Mouse (Mus musculus) neutrophil, adult 5-6 weeks (primary cell): Measurements from ENCODE around the gene Myh9. TPM values are rescaled to one million over a fixed set of nuclear protein-coding genes. Genes with fewer than 3 reads are reported as not detected.

ENCODE experiments used
- ATAC-seq: fragments of 151-379, 151-347 bp; 2 replicates; pipeline ENCODE4 v1.8.0; 2017; ENCODE audit warnings: mild to moderate bottlenecking, moderate TSS enrichment; ENCODE audit not compliant: insufficient number of reproducible peaks, poor library complexity, low FRiP score, severe bottlenecking; ENCODE audit errors: extremely low read depth
- total RNA-seq: library from RNA; stranded (forward); fragments of 200-1000 nt; gene quantifications from 2 replicates; pipeline ENCODE4 v1.2.3, GENCODE M21; 2017

The Myh9 gene
- total RNA-seq, 1 experiment from 2014 or later: 1,152 TPM

DNA sequence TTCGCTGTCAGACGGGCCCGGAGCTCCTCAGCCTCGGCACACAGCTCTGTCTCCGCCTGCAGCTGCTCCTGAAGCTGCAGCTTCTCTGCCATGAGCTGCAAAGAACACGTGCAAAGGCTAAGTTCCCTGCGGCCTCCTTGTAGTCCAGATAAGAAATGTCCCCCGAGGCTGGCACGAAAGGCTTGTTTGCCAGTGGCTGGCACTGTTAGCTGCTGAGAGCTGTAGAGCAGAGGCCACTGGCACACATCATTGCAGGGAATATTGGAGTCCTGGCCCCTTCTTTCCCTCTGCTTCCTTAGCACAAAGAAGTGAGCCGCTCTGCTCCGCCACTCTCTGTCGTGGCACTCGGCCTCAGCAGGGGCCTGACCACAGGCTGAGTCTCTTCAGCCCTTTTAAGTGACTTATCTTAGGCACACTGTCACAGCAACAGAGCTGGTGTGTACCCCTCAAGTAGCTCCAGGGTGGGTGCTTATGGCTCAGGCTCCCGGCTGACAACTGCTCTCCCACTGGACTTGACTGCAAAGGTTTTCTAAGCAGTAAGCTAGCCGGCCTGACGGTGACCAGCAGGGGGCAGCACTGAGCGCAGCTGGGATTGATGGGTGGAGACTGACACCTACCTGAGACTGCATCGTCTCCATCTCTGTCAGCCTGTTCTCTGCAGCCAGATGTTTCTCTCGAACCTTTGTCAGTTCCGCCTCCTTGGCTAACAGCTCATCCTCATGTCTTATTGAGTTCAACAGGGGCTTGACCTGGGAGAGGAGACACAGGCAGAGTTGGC is 66.6 kb downstream of the Myh9 start:
- ATAC-seq: peak; percentile 24; the same call in 1 of the 2 replicates

DNA sequence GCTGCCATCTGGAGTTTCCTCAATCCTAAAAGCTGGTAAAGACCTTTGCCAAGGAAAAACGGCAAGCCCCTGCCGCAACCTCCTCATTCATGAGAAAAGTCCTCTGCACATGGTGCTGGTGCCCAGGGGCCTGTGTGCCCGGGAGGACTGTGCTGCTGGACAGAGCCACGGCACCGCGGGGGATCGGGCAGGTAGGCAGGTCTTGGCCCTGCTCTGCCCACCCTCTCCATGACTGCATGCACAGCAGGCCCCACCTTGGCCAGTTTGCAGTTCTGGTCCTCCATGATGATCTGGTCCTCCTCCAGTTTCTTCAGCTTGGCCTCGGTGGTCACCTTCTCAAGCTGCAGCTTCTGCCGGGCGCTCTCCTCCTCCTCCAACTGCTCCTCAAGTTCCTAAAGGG is 67.7 kb downstream of the Myh9 start:
- no peak for ATAC-seq

DNA sequence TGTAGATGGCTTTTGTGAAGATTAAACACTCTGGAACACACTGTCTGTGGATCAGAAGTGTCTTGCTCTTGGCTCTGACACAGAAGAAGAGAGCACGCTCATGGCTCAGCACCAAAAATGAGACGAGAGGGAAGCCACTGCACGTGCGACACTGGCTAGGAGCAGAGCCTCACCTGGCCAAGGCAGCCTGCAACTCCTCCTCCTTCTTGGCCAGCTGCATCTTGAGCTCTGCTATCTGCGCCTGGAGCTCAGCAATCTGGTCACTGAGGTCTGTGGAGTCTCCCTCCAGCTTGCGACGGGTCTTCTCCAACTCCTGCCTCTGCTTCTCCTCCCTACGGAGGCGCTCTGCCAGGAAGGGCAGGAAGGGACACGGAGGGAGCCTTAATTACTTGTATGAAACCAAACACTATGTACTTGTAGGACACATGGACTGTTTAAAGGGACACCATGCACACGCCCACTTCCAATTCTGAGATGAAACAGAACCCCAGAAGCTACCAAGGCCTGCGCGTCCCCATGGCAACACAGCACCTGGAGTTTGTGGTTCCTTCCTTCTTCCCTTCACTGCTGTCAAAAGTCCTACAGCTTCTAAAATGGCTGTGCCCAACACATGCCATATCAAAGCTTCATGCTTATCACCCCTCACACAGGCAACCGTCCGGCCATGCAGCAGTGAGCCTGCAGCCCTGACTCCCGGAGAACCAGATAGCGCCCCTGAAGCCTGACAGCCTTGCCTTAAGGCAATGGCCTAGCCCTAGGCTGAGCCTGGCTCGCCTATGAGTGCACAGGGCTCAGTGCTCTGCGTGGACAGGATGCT is 68.7 kb downstream of the Myh9 start:
- ATAC-seq: no peak

DNA sequence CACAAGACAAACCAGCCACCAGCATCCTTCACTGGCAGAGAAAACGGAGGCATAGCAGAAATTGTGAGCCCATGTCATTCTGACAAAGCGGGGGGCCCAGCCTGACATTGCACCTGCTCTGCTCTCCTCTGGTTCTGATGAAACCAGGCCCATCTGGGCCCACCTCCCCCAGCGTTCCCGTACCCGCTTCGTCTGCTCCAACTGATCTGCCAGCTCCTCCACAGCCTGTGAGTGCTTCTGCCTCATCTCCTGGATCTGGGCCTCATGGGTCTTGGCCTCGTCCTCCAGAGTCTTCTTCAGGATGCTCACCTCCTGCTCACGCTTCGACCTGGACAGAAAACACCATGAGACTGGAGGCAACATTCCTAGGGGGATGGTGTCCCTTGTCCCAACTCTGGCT is 71.0 kb downstream of the Myh9 start:
- no peak for ATAC-seq

DNA sequence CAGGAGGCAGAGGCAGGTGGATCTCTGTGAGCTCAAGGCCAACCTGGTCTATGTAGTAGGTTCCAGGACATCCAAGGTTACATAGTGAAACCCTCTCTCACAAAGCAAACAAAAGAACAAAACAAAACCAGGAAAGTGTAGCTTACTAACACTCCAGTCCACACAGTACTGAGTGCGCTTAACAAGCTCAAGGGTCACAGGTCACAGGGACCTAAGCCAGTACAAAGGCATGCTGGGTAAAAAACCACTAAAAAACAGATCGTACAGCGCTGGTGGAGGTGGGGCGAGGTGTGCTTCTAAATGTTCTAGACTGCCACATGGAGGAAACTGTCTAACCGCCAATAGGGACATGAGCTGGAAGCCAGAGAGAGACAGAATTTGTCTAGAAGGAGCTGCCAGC is 71.6 kb downstream of the Myh9 start:
- ATAC-seq: no peak

DNA sequence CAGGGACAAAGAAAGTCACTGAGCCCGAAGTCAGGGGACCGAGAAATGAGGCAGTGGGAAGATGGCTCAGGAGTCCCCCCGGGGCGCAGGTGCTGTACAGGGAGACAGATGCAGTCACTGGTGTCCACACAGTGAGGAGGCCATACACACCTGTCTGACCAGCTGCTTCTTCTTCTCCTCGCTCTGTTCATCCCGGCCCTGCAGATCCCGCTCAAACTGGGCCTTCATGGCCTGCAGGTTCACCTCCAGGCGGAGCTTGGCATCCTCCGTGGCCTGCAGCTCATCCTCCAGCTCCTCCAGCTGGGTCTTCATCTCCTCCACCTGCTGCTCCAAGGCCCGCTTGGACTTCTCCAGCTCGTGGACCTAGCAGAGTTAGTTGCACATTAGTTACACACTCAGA is 75.0 kb downstream of the Myh9 start:
- no peak for ATAC-seq

GRCm38 (mm10) chr15:77765484-77766093 is 76.4 kb downstream of the Myh9 start:
- no peak for ATAC-seq

- no peak for ATAC-seq
Measured at GRCm38 (mm10) chr15:77764391-77765006, 77.5 kb downstream of the Myh9 start.

- ATAC-seq: no peak
Measured at GRCm38 (mm10) chr15:77763702-77764101, 78.3 kb downstream of the Myh9 start.

GRCm38 (mm10) chr15:77763050-77763449 is 78.9 kb downstream of the Myh9 start:
- no peak for ATAC-seq

DNA sequence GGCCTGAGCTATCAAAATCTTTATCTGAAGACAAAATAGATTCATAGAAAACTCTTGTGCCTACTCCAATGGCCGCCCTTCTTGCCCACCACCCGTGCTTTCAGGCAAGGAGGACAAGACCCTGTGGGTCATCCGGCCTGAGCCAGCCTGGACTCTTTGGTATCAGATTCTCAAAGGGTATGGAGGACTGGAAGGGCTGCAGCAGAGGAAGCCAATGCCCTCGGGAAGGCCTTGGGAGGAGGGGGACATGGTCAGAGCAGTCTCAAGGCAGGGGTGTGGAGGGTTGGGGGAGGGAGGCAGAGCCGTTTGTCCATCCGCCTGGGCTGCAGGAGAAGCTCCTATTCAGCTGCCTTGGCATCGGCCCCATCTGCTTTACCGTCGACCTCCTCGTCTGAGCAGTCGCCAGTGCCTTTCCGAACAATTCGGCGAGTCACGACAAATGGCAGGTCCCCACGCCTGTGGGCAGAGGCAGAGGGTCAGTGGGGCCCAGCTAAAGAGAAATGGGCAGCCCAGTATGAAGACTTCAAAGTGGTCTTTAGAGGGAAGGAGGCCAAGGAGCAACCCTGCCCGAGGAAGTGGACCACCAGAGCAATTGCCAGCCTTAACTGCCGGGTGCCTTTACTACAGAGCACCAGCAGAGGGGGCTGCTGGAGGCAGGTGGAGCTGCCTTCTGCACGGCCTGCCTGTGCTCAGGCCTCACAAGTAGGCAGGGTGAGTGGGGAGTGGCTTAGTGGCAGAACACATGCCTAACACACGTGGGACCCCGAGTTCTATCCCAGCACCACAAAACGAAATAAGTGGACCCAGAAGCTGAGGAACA is 80.2 kb downstream of the Myh9 start:
- peak; percentile 45; the same call in 1 of the 2 replicates for ATAC-seq

DNA sequence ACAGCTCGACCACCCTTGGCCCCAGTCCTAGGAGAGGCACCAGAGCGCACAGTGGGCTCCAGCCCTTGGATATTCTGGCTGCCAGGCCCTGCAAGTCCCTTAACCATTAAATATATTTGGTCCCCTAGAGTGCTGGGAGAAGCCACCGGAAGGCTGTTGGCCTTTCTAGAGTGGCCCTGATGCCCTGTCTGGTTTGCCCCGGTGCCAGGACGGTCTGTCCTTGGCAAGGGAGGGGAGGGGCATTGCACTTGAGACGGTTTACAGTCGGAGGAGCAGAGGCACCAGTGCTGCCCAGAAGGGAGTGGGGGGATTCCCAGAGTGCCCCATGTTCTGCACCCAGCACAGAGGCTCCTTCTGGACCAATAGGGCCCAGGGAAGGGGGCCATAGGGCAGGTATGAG is 80.9 kb downstream of the Myh9 start:
- no peak for ATAC-seq

- no peak for ATAC-seq
Measured at GRCm38 (mm10) chr15:77760037-77760436, 81.9 kb downstream of the Myh9 start.

- ATAC-seq: no peak
Measured at GRCm38 (mm10) chr15:77757586-77758226, 84.3 kb downstream of the Myh9 start.

DNA sequence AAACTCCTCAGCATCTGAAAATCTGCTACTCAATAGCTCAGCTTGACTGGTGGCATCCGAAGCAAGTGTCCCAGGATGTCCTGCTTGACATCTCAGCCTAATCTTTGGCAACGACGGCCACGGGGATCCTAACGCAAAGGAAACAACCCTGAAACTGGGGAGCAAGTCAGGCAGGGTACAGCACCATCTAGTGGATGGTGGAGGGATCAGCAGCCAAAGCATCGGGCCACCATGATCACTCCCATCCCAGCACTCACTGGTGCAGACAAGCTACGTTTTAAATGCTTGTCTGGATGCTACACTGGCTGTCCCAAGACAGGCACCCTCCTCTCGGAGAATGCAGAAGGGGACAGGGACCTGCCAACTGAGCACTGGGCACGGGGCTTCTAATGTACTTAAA is 85.1 kb downstream of the Myh9 start, which contains the start of gene Apol8:
Apol8 (minus strand) TSS at position 156 of the 400 bp plus-strand sequence.
- ATAC-seq: peak; percentile 72

- no peak for ATAC-seq
Measured at GRCm38 (mm10) chr15:77756081-77756480, 85.9 kb downstream of the Myh9 start.

- no peak for ATAC-seq
Measured at GRCm38 (mm10) chr15:77755132-77755531, 86.8 kb downstream of the Myh9 start.

- no peak for ATAC-seq
Measured at GRCm38 (mm10) chr15:77752443-77752842, 89.5 kb downstream of the Myh9 start.
